Mouse (Mus musculus) hindbrain, embryonic 11.5 days (tissue): ENCODE data around the gene Mthfd2l. TPM values are rescaled to one million over a fixed set of nuclear protein-coding genes. Genes with fewer than 3 reads are reported as not detected.

ENCODE experiments used
- ATAC-seq: fragments of 200-750 bp; cut with Nextera tagmentation; 2 replicates; pipeline ENCODE4 v1.8.0; 2017; ENCODE audit warnings: mild to moderate bottlenecking, moderate TSS enrichment, moderate library complexity; ENCODE audit not compliant: low FRiP score
- DNase-seq: peaks from one replicate; pipeline ENCODE4 v3.0.0-alpha.2; 2015; ENCODE audit warnings: low spot score
- H3K27ac ChIP-seq: fragments of 300-500 bp; sonication (generic); 2 replicates; pipeline ENCODE4 v1.5.1; 2014; ENCODE audit warnings: mild to moderate bottlenecking, low read depth, low read length
- H3K27me3 ChIP-seq: fragments of 300-500 bp; sonication (generic); 2 replicates; pipeline ENCODE4 v1.6.1; 2014; ENCODE audit warnings: mild to moderate bottlenecking, low read length, moderate library complexity, mixed read lengths; ENCODE audit not compliant: control insufficient read depth, insufficient read depth
- H3K36me3 ChIP-seq: fragments of 300-500 bp; sonication (generic); 2 replicates; pipeline ENCODE4 v1.6.1; 2014; ENCODE audit warnings: mild to moderate bottlenecking, low read length, moderate library complexity, mixed read lengths; ENCODE audit not compliant: control insufficient read depth, insufficient read depth
- H3K4me1 ChIP-seq: fragments of 300-500 bp; sonication (generic); replicated peaks from 2 replicates; pipeline ENCODE4 v1.6.1; 2014; ENCODE audit warnings: low read length, mixed read lengths; ENCODE audit not compliant: control insufficient read depth, insufficient read depth
- H3K4me2 ChIP-seq: fragments of 300-500 bp; sonication (generic); replicated peaks from 2 replicates; pipeline ENCODE4 v1.6.1; 2014; ENCODE audit warnings: mild to moderate bottlenecking, low read depth, low read length
- H3K4me3 ChIP-seq: fragments of 300-500 bp; sonication (generic); 2 replicates; pipeline ENCODE4 v1.5.1; 2014; ENCODE audit warnings: low read depth, low read length
- H3K9ac ChIP-seq: fragments of 300-500 bp; sonication (generic); 2 replicates; pipeline ENCODE4 v1.6.1; 2014; ENCODE audit warnings: low read depth, low read length
- H3K9me3 ChIP-seq: fragments of 300-500 bp; sonication (generic); 2 replicates; pipeline ENCODE4 v1.6.1; 2016; ENCODE audit warnings: low read length; ENCODE audit not compliant: control insufficient read depth
- WGBS: fragments of 180-500 bp; shearing (Covaris S2); extraction: QIAGEN DNeasy Blood & Tissue Kit; methylation state at CpG from one replicate; pipeline ENCODE4 v1.1.7; 2014; 5-methylcytosine and 5-hydroxymethylcytosine counted together
- polyA plus RNA-seq: library from polyadenylated mRNA; unstranded; fragments of >200 nt; fragmentation: Nextera tagmentation; extraction: Ambion mirVana; gene quantifications from 2 replicates; pipeline ENCODE4 v1.2.1, GENCODE M21; 2014

Mthfd2l gene
- polyA plus RNA-seq, 1 experiment from 2014 or later, result 94.7 TPM

DNA sequence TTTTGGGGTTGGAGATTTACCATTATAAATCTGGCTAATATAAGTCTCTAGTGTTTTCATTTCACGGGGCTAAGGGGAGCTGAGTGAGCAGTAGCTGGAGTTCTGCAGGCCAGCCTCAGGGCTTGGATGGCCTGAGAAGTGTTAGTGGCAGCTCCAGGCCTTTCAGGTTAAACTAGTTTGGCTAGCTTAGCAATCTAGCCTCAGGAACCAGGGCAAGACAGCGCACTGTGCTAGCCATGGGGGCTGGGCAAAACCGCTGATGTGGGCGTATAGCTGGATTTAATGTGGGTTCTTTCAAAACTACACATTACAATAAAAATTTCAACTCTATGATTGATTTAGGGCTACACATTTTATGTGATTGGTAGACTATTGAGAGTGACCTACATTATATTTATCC, 8.0 kb upstream of the Mthfd2l start:
- Histone ChIP-seq H3K4me3 (no peak overlapping the region), H3K27me3 (no peaks in the 10 kb centered on the region), H3K4me1 (no peaks in the 10 kb centered on the region), H3K9ac (no peak overlapping the region), H3K36me3 (no peaks in the 10 kb centered on the region), H3K9me3 (no peaks in the 10 kb centered on the region), H3K27ac (no peak overlapping the region), H3K4me2 (no peak overlapping the region)
- ATAC-seq (no peak), DNase-seq (no peak)
- WGBS, result 96% methylated on average over 4 of the region's 4 CpGs

DNA sequence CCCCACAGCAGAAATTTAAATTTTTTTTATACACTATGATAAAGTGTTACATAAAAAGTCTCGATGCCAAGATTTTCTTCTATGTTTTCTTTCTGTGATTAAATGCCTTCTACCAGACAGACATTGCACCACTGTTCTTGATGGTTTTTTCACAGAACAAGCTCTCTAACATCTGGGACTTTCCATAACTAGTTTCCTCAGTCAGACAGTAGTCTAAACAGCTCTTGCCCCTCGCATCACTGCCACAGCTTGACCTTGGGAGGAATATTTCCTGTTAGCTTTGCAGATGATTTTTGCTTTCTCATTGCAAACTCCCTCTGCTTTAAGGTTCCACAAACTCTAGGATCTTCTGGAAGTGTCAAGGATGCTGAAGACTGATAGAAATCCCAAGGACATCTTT, 371 bp upstream of the Mthfd2l start:
- H3K27ac ChIP-seq, result peak overlapping the region; percentile 98; the same call in 1 of the 2 replicates
- peak overlapping the region; percentile 66 for H3K4me3 ChIP-seq
- no peaks in the 10 kb centered on the region for H3K27me3 ChIP-seq
- ATAC-seq (peak; percentile 29), DNase-seq (no peak)
- H3K4me1 ChIP-seq, result no peaks in the 10 kb centered on the region
- WGBS, result 47% methylated on average over 2 of the region's 2 CpGs
- H3K9me3 ChIP-seq, result no peaks in the 10 kb centered on the region
- no peak overlapping the region; the same call in 1 of the 2 replicates for H3K4me2 ChIP-seq
- H3K36me3 ChIP-seq, result no peaks in the 10 kb centered on the region
- peak overlapping the region; percentile 97 for H3K9ac ChIP-seq

DNA sequence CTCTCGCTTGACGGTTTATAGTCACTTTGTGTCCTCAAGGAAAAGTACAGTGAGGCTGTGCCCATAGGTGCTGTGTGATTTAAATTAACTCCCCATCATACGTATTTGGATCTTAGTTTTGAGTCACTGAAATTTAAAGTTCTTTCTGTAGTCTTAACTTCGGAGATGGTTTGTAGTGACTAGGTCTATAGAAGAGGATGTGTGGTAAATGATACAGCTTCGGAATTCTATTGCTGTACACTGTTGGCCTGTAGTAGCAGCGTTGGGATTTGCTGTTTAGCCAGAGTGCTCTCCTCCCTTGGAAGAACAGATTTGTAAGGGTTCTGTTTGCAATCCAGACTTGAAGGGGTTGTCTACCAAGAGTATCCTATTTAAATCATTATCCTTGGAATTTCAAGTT, 994 bp downstream of the Mthfd2l start:
- 11% methylated on average over 6 of the region's 6 CpGs for WGBS
- H3K9ac ChIP-seq, result peak overlapping the region; percentile 97
- no peaks in the 10 kb centered on the region for H3K27me3 ChIP-seq
- peak overlapping the region; percentile 36 for H3K4me2 ChIP-seq
- peak; percentile 9; the same call in 1 of the 2 replicates for ATAC-seq
- no peaks in the 10 kb centered on the region for H3K36me3 ChIP-seq
- H3K27ac ChIP-seq, result peak overlapping the region; percentile 98
- H3K9me3 ChIP-seq, result no peaks in the 10 kb centered on the region
- DNase-seq, result no peak
- peak overlapping the region; percentile 66 for H3K4me3 ChIP-seq
- H3K4me1 ChIP-seq, result no peaks in the 10 kb centered on the region

DNA sequence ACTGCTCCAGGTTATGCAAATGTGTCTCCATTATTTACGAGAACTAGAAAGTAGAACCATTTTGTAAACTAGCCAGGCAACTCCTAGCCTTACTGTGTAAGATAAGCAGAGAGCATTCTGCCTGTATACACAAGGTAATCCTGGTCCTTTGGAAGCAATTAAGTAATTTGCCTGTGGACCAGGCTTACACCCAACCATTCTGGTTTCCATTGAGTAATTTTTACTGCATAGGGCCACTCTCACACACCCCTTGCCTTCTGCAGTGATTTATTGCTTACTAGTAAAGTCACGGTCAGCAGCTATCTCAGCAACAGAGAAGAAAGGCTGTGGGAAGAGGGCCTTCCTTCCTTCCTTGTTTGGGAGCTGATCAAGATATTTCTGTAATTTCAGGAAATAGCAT, 5.8 kb downstream of the Mthfd2l start:
- DNase-seq (no peak), ATAC-seq (no peak)
- Histone ChIP-seq H3K4me2 (no peak overlapping the region), H3K9me3 (no peaks in the 10 kb centered on the region), H3K9ac (no peak overlapping the region), H3K4me3 (no peak overlapping the region), H3K4me1 (no peaks in the 10 kb centered on the region), H3K36me3 (no peaks in the 10 kb centered on the region), H3K27ac (no peak overlapping the region), H3K27me3 (no peaks in the 10 kb centered on the region)
- 76% methylated on average over 2 of the region's 2 CpGs for WGBS

DNA sequence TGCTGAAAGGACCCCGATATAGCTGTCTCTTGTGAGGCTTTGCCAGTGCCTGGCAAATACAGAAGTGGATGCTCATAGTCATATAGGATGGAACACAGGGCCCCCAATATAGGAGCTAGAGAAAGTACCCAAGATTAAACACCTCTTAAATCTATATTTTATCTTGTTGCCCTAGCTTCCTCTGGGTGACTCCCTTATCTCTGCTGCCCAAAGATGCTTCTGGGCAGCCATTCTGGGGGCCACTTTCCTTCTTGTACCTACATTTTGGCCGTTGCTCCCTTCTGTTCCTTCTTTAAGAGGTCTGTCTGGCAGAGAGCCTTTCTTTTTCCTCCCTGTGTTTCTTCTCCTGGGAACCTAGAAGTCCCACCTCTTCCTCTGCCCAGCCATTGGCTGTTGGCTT, 14.5 kb downstream of the Mthfd2l start:
- Histone ChIP-seq H3K27me3 (no peaks in the 10 kb centered on the region), H3K36me3 (no peaks in the 10 kb centered on the region), H3K27ac (no peak overlapping the region), H3K9ac (no peak overlapping the region), H3K4me1 (no peaks in the 10 kb centered on the region), H3K9me3 (no peaks in the 10 kb centered on the region), H3K4me3 (no peak overlapping the region), H3K4me2 (no peak overlapping the region)
- ATAC-seq, result no peak
- no peak for DNase-seq
- 88% methylated on average over 2 of the region's 2 CpGs for WGBS

DNA sequence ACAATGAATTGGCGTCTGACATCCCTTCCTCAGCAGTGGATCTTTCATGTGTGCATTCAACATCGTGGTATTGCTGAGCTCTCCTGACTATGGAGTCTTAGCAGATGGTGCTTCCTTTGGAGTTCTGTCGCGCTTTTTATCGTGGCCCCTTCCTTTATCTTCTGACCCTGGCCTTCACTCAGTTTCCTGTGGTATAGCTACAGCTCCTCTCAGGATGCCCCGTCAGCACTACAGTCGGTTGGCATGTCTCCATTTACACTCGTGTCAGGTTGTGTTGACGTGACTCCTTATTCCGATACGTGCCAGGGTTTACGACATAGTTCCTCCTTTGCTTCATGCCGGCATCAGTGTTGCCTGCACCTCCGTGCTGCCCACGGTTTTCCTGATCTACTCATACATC, 18.6 kb downstream of the Mthfd2l start:
- Histone ChIP-seq H3K27me3 (no peaks in the 10 kb centered on the region), H3K9me3 (no peaks in the 10 kb centered on the region), H3K36me3 (no peaks in the 10 kb centered on the region), H3K4me1 (no peaks in the 10 kb centered on the region), H3K27ac (no peak overlapping the region), H3K4me3 (no peak overlapping the region), H3K9ac (no peak overlapping the region), H3K4me2 (no peak overlapping the region)
- WGBS, result 90% methylated on average over 15 of the region's 15 CpGs
- DNase-seq (no peak), ATAC-seq (no peak)

DNA sequence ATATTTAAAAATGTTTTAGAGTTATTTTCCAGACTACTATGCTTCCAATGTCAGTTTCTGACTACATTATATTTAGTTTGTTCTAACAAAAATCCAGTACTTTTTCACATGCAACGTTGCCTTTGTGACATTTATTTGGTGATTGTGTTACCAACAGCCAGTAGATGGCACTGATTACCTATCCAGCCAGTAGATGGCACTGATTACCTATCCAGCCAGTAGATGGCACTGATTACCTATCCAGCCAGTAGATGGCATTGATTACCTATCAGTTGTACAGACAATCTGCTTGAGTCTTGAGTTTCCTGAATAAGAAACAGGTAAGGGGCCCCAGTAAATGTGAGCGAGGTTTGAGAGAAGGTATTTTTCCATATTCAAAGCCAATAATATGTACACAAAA, 20.6 kb downstream of the Mthfd2l start:
- Histone ChIP-seq H3K4me2 (no peak overlapping the region), H3K4me1 (no peaks in the 10 kb centered on the region), H3K9me3 (no peaks in the 10 kb centered on the region), H3K4me3 (no peak overlapping the region), H3K27ac (no peak overlapping the region), H3K27me3 (no peaks in the 10 kb centered on the region), H3K36me3 (no peaks in the 10 kb centered on the region), H3K9ac (no peak overlapping the region)
- 36% methylated on average over 2 of the region's 2 CpGs for WGBS
- ATAC-seq (peak; percentile 79), DNase-seq (peak; percentile 7)

DNA sequence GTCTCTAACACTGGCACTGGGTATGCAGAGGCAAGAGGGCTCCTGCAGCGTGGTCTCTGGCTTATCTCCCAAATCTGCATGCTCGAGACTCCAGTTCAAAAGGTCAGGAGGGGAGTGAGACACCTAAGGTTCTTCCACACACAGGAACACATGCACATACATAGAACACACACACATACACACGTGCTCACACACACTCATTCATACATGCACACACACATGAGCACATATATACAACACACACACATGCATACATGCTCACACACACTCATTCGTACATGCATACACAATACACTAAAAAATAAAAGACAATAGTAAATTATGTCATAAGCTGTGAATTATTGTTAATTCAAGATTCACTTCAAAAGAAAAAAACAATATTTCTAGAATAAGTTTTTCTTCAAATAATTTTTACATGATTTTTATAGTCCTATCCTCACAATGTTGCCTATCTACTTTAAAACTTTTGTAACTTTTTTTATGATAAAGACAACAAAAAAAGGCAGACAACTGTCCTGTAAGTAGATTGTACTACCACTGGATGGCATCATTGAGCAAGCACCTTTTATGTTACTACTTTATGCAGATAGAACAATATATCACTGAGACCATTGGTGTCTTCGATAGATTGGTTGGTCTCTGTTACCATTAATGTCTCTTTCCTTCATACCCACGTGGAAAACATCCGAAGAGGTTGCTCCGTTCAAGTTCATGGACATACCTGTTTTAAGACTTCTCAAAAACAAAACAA, 22.0 kb downstream of the Mthfd2l start:
- DNase-seq (no peak), ATAC-seq (no peak)
- Histone ChIP-seq H3K4me2 (no peak overlapping the region), H3K4me1 (no peaks in the 10 kb centered on the region), H3K4me3 (no peak overlapping the region), H3K9me3 (no peaks in the 10 kb centered on the region), H3K27me3 (no peaks in the 10 kb centered on the region), H3K27ac (no peak overlapping the region), H3K9ac (no peak overlapping the region), H3K36me3 (no peaks in the 10 kb centered on the region)
- 84% methylated on average over 8 of the region's 8 CpGs for WGBS

DNA sequence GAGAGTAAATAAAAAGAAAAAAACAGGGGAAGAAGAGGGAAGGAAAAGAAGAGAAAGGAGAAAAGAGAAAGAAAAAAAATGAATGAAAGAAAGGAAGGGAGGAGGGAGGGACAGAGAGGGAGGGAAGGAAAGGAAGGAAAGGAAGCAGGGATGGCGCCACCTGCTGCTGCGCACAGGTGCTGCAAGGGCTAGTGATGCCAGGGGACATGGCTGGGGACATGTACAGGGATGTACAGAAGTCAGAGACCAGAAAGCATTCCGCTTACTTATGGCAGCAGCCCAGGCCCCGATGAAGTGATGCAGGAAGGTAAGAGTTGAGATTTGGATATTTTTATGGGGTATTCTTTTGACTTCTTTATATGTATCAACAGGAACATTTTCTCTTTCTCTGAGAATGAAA, 33.4 kb downstream of the Mthfd2l start:
- Histone ChIP-seq H3K4me1 (no peaks in the 10 kb centered on the region), H3K4me3 (no peak overlapping the region), H3K9ac (no peak overlapping the region), H3K36me3 (no peaks in the 10 kb centered on the region), H3K4me2 (no peak overlapping the region), H3K27ac (no peak overlapping the region), H3K27me3 (no peaks in the 10 kb centered on the region), H3K9me3 (no peaks in the 10 kb centered on the region)
- ATAC-seq, result no peak
- peak; percentile 40 for DNase-seq
- WGBS, result 61% methylated on average over 4 of the region's 4 CpGs
